Mouse (Mus musculus): ENCODE data around the gene Tek. TPM values are rescaled to one million over a fixed set of nuclear protein-coding genes. Genes with fewer than 3 reads are reported as not detected.

Gene Tek
- total RNA-seq, 2 experiments from 2014 or later: 11.2 to 11.3 TPM

GRCm38 (mm10) chr4:94781043-94781442, 42.0 kb downstream of the Tek start:
- intact Hi-C loops (cut with DNase I): no loop called here
- no peak for DNase-seq (ENCODE audit: low spot score in 2 of 2)

DNA sequence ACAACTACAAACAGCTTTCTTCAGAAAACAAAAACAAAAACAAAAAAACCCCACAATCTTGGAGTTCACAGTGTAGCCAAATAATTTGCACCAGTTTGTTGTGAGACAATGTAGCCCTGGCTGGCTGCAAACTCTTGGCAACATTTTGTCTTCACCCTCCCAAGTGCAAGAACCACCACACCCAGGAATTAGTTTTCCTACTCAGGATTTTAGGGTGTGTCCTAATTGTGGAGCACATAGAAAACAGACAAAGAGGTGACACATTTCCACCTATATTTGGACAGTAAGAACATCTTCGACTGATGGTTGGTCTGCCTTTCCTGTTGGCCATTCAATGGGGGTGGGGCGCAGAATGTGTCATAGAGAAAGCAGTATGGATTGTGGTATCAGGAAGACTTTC, 46.8 kb downstream of the Tek start:
- intact Hi-C loops (cut with DNase I): no loop called here
- no peak for DNase-seq (ENCODE audit: low spot score in 2 of 2)

GRCm38 (mm10) chr4:94803187-94803586, 64.1 kb downstream of the Tek start:
- DNase-seq (ENCODE audit: low spot score in 2 of 2): no peak
- intact Hi-C loops (cut with DNase I): no loop called here

GRCm38 (mm10) chr4:94810616-94811015, 71.5 kb downstream of the Tek start:
- intact Hi-C loops (cut with DNase I): no loop called here
- DNase-seq (ENCODE audit: low spot score in 2 of 2): no peak

DNA sequence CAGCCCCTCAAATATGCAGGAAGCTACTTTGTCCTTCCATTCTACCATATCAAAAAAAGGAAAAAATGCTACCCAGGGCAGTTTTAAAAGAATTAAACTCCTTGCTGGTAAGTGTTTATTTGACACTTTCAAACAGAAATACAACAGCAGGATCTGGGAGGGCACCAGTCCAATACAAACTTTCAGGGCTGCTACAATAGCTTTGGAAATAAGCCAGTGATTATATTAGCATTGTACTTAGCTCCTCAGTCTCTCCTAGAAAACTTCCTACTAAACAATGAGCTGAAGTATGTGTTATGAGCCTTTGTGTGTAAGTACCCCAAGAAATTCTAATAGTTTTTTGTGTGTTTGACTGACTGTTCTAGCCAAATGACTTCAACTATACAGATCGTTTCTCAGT, 87.8 kb downstream of the Tek start:
- intact Hi-C loops (cut with DNase I): no loop called here
- DNase-seq (ENCODE audit: low spot score in 2 of 2): no peak

DNA sequence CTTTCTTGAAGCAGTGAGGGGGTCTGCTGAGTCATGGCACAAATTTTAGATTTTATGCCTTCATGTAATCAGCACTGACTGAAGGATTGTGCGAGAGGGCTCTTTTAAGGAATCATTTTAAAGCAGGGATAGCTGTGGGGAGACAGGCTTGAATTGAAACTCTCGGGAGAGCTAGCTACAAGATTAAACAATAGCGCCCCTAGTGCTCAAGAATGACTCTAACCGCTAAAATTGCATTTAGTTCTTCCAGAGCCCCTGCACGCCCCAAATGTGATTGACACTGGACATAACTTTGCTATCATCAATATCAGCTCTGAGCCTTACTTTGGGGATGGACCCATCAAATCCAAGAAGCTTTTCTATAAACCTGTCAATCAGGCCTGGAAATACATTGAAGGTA, 88.3 kb downstream of the Tek start:
- intact Hi-C loops (cut with DNase I): no loop called here
- no peak for DNase-seq (ENCODE audit: low spot score in 2 of 2)

GRCm38 (mm10) chr4:94829924-94830386, 90.9 kb downstream of the Tek start:
- intact Hi-C loops (cut with DNase I): no loop called here
- no peak for DNase-seq (ENCODE audit: low spot score in 2 of 2)

DNA sequence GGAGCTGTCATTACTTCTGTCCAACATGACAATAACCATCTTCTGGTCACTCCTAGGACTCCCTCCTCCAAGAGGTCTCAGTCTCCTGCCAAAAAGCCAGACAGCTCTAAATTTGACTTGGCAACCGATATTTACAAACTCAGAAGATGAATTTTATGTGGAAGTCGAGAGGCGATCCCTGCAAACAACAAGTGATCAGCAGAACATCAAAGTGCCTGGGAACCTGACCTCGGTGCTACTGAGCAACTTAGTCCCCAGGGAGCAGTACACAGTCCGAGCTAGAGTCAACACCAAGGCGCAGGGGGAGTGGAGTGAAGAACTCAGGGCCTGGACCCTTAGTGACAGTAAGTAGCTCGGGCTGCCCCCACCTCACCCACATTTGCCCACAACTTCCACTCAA, 98.0 kb downstream of the Tek start:
- DNase-seq (ENCODE audit: low spot score in 2 of 2): no peak
- intact Hi-C loops (cut with DNase I): no loop called here

DNA sequence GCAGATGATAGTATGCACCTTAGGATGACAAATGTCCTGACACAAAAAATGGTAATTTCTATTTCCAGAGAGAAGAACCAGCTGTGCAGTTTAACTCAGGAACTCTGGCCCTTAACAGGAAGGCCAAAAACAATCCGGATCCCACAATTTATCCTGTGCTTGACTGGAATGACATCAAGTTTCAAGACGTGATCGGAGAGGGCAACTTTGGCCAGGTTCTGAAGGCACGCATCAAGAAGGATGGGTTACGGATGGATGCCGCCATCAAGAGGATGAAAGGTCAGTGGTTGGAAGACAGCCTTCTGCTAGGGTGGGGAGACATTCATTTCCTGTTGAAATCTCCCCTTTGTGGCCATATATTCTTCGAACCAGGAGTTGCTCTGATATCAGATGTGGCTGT, 114.2 kb downstream of the Tek start:
- DNase-seq (ENCODE audit: low spot score in 2 of 2): no peak
- intact Hi-C loops (cut with DNase I): no loop called here

DNA sequence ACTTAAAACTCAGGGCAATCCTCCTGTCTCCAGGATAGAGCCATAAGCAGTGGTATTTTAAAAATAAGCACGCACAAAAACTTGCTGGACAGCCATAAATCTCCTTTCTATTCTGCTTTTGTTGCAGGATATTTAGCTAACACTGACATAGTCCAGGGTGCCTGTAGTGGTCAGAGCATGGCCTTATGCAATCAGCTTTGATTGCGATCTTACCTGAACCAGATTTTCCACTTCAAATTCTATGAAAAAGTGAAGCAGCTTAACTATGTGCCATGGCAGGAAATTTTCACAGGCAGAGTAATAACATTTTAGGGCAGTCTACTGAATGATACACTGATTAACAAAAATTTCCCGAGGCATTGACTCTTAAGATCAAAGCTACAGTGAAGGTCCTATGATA, 115.2 kb downstream of the Tek start:
- intact Hi-C loops (cut with DNase I): no loop called here
- no peak for DNase-seq (ENCODE audit: low spot score in 2 of 2)

DNA sequence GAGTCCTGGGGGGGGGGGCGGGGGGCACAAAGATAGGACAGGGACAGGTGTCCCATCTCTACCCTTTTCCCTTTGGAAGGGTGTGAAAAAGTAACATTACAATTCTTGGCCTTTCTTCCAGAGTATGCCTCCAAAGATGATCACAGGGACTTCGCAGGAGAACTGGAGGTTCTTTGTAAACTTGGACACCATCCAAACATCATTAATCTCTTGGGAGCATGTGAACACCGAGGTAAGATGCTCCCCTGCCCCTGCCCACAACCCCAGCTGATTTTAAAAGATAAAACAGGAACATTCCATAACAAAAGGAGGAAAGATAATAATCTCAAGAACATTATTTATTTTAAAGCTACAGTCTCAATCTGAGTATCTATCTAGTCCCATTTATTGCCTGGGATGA, 116.1 kb downstream of the Tek start:
- intact Hi-C loops (cut with DNase I): no loop called here
- no peak for DNase-seq (ENCODE audit: low spot score in 2 of 2)

GRCm38 (mm10) chr4:94900744-94901143, 161.7 kb downstream of the Tek start:
- intact Hi-C loops (cut with DNase I): loop anchor here (5.0 kb wide), 1 partner anchor 233 kb away; no protein-coding TSS in a partner anchor
- DNase-seq (ENCODE audit: low spot score in 2 of 2): peak in 1 of 2 experiments; percentile 31

DNA sequence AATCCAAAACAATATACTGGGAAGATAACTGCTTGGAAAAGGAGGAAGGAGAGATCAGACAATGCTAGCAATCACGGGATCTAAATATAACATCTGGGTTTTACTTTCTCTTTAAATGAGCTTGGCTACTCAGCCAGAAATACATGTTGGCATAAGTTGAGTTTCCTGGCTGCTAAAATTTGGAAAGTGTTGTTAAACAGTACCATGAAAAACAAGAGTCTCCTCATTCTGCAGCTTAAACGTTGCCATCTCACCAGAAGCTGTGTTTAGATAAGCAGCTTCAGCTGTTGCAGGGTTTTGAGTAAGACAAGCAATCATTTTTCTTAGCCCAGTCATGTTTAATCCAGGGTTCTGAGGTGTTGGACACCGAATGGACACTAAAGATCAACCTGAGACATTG, 162.7 kb downstream of the Tek start:
- peak in 1 of 2 experiments; percentile 4 for DNase-seq (ENCODE audit: low spot score in 2 of 2)
- intact Hi-C loops (cut with DNase I): loop anchor here (5.0 kb wide), 1 partner anchor 234 kb away; no protein-coding TSS in a partner anchor

Other genes starting within 250 kb of the Tek start
- not detected for gene Gm10306, start 182.7 kb upstream of the Tek start, total RNA-seq (2021)
- gene Caap1, start 182.5 kb upstream of the Tek start, total RNA-seq (2021): 10 to 100 TPM; 10.2 to 10.6 TPM
- gene Plaa, start 136.0 kb upstream of the Tek start, total RNA-seq (2021): 10 to 100 TPM; 54.7 to 57.7 TPM
- 10 to 100 TPM; 24.6 to 27.9 TPM for gene Ift74, start 124.8 kb upstream of the Tek start, total RNA-seq (2021)
- gene Lrrc19, start 89.1 kb upstream of the Tek start, total RNA-seq (2021): not detected
- under 1 TPM; 0.42 to 0.97 TPM for gene Eqtn, start 189.6 kb downstream of the Tek start, total RNA-seq (2021)
- 10 to 100 TPM; 25.7 to 28.4 TPM for gene Mysm1, start 239.8 kb downstream of the Tek start, total RNA-seq (2021)

Measured in left cerebral cortex, postnatal 14 days (tissue).